Mouse (Mus musculus): ENCODE results near the gene Tmem198. TPM values are rescaled to one million over a fixed set of nuclear protein-coding genes. Genes with fewer than 3 reads are reported as not detected.

Gene Tmem198
- total RNA-seq (2015; ENCODE audit: low replicate concordance) (not detected in 2 replicates), total RNA-seq (2017; ENCODE audit: low replicate concordance) (not detected in 2 replicates)

GRCm38 (mm10) chr1:75478916-75479634 is at the start of gene Tmem198, which contains the start of gene Chpf:
Gene Tmem198 (plus strand): TSS chr1:75479532.
Gene Chpf (minus strand): TSS chr1:75479307.
- ATAC-seq (replicated peaks; ENCODE audit: low FRiP score, poor library complexity, severe bottlenecking) = peak; percentile 71

GRCm38 (mm10) chr1:75435475-75436328 is 43.6 kb upstream of the Tmem198 start, which contains the start of gene Gmppa:
Gene Gmppa (plus strand): TSS chr1:75435930.
- no peak; the same call in 1 of the 2 replicates for ATAC-seq (replicated peaks; ENCODE audit: low FRiP score, poor library complexity, severe bottlenecking)

GRCm38 (mm10) chr1:75438782-75439181 is 40.5 kb upstream of the Tmem198 start:
- no peak for ATAC-seq (replicated peaks; ENCODE audit: low FRiP score, poor library complexity, severe bottlenecking)

GRCm38 (mm10) chr1:75440661-75441060 is 38.7 kb upstream of the Tmem198 start:
- no peak for ATAC-seq (replicated peaks; ENCODE audit: low FRiP score, poor library complexity, severe bottlenecking)

- no peak for ATAC-seq (replicated peaks; ENCODE audit: low FRiP score, poor library complexity, severe bottlenecking)
Measured at GRCm38 (mm10) chr1:75441471-75441996, 37.8 kb upstream of the Tmem198 start.

- ATAC-seq (replicated peaks; ENCODE audit: low FRiP score, poor library complexity, severe bottlenecking) = no peak
Measured at GRCm38 (mm10) chr1:75442171-75442570, 37.2 kb upstream of the Tmem198 start.

GRCm38 (mm10) chr1:75442811-75443210 is 36.5 kb upstream of the Tmem198 start:
- ATAC-seq (replicated peaks; ENCODE audit: low FRiP score, poor library complexity, severe bottlenecking) = no peak

- ATAC-seq (replicated peaks; ENCODE audit: low FRiP score, poor library complexity, severe bottlenecking) = no peak
Measured at GRCm38 (mm10) chr1:75443247-75444024, 35.9 kb upstream of the Tmem198 start.

GRCm38 (mm10) chr1:75444208-75444607 is 35.1 kb upstream of the Tmem198 start:
- ATAC-seq (replicated peaks; ENCODE audit: low FRiP score, poor library complexity, severe bottlenecking) = no peak

GRCm38 (mm10) chr1:75445141-75445701 is 34.1 kb upstream of the Tmem198 start:
- ATAC-seq (replicated peaks; ENCODE audit: low FRiP score, poor library complexity, severe bottlenecking) = no peak

GRCm38 (mm10) chr1:75445751-75446611 is 33.4 kb upstream of the Tmem198 start:
- ATAC-seq (replicated peaks; ENCODE audit: low FRiP score, poor library complexity, severe bottlenecking) = peak; percentile 56; the same call in 1 of the 2 replicates

- ATAC-seq (replicated peaks; ENCODE audit: low FRiP score, poor library complexity, severe bottlenecking) = no peak
Measured at GRCm38 (mm10) chr1:75446656-75447055, 32.7 kb upstream of the Tmem198 start.

- ATAC-seq (replicated peaks; ENCODE audit: low FRiP score, poor library complexity, severe bottlenecking) = no peak
Measured at GRCm38 (mm10) chr1:75447265-75448051, 31.9 kb upstream of the Tmem198 start.

GRCm38 (mm10) chr1:75448052-75448431 is 31.3 kb upstream of the Tmem198 start:
- no peak for ATAC-seq (replicated peaks; ENCODE audit: low FRiP score, poor library complexity, severe bottlenecking)

- no peak for ATAC-seq (replicated peaks; ENCODE audit: low FRiP score, poor library complexity, severe bottlenecking)
Measured at GRCm38 (mm10) chr1:75448937-75449336, 30.4 kb upstream of the Tmem198 start.

- no peak for ATAC-seq (replicated peaks; ENCODE audit: low FRiP score, poor library complexity, severe bottlenecking)
Measured at GRCm38 (mm10) chr1:75449377-75450135, 29.8 kb upstream of the Tmem198 start.

Measured in erythroid progenitor cell, adult 5-6 weeks (primary cell).